Mouse (Mus musculus) limb, embryonic 14.5 days (tissue): ENCODE data around the gene Parvb. TPM values are rescaled to one million over a fixed set of nuclear protein-coding genes. Genes with fewer than 3 reads are reported as not detected.

Experiments used
- ATAC-seq: fragments of 200-750 bp; cut with Nextera tagmentation; 2 replicates; pipeline ENCODE4 v1.8.0; 2017; ENCODE audit warnings: low read depth, moderate number of reproducible peaks, moderate TSS enrichment; ENCODE audit not compliant: low FRiP score
- DNase-seq: peaks from one replicate; pipeline ENCODE4 v3.0.0-alpha.2; 2015; ENCODE audit warnings: low spot score
- H3K27ac ChIP-seq: fragments of 300-500 bp; sonication (generic); replicated peaks from 2 replicates; pipeline ENCODE4 v1.5.1; 2014; ENCODE audit warnings: low read depth, mild to moderate bottlenecking, low read length, moderate library complexity, mixed read lengths
- H3K27me3 ChIP-seq: fragments of 300-500 bp; sonication (generic); 2 replicates; pipeline ENCODE4 v1.6.1; 2014; ENCODE audit warnings: low read length, mixed read lengths; ENCODE audit not compliant: control insufficient read depth, insufficient read depth
- H3K36me3 ChIP-seq: fragments of 300-500 bp; sonication (generic); 2 replicates; pipeline ENCODE4 v1.6.1; 2014; ENCODE audit warnings: mild to moderate bottlenecking, low read length, moderate library complexity, mixed read lengths; ENCODE audit not compliant: control insufficient read depth, insufficient read depth
- H3K4me1 ChIP-seq: fragments of 300-500 bp; sonication (generic); 2 replicates; pipeline ENCODE4 v1.6.1; 2014; ENCODE audit warnings: antibody characterized with exemption, low read length, mixed read lengths; ENCODE audit not compliant: control insufficient read depth, insufficient read depth
- H3K4me2 ChIP-seq: fragments of 300-500 bp; sonication (generic); replicated peaks from 2 replicates; pipeline ENCODE4 v1.6.1; 2014; ENCODE audit warnings: low read depth, mild to moderate bottlenecking, low read length, moderate library complexity; ENCODE audit not compliant: severe bottlenecking
- H3K4me3 ChIP-seq: fragments of 300-500 bp; sonication (generic); replicated peaks from 2 replicates; pipeline ENCODE4 v1.5.1; 2014; ENCODE audit warnings: low read length
- H3K9ac ChIP-seq: fragments of 300-500 bp; sonication (generic); 2 replicates; pipeline ENCODE4 v1.6.1; 2014; ENCODE audit warnings: mild to moderate bottlenecking, low read depth, low read length, moderate library complexity; ENCODE audit not compliant: severe bottlenecking
- H3K9me3 ChIP-seq: fragments of 300-500 bp; sonication (generic); 2 replicates; pipeline ENCODE4 v1.6.1; 2016; ENCODE audit warnings: low read length; ENCODE audit not compliant: control insufficient read depth
- POLR2A ChIP-seq: fragments of 200-500 bp; IDR thresholded peaks from 2 replicates; pipeline ENCODE4 v1.8.0; 2012; ENCODE audit warnings: inconsistent platforms, mild to moderate bottlenecking, moderate library complexity, borderline replicate concordance; ENCODE audit not compliant: insufficient read depth, insufficient read length; ENCODE audit errors: extremely low read depth
- WGBS: fragments of 180-500 bp; shearing (Covaris S2); extraction: QIAGEN DNeasy Blood & Tissue Kit; methylation state at CpG from one replicate; pipeline ENCODE4 v1.1.7; 2014; 5-methylcytosine and 5-hydroxymethylcytosine counted together
- polyA plus RNA-seq, 2 experiments: library from polyadenylated mRNA; depleted of rRNA in 1 of 2; stranded (reverse) in 1 of 2; unstranded in 1 of 2; fragments of >200 nt; fragmentation: Nextera tagmentation in 1 of 2; extraction: Ambion mirVana in 1 of 2; gene quantifications; 2 replicates each; pipeline versions ENCODE4 v1.2.1 to v1.2.3; 2012 to 2014

The Parvb gene
- polyA plus RNA-seq, 2 experiments: 2.4 to 13.5 TPM

DNA sequence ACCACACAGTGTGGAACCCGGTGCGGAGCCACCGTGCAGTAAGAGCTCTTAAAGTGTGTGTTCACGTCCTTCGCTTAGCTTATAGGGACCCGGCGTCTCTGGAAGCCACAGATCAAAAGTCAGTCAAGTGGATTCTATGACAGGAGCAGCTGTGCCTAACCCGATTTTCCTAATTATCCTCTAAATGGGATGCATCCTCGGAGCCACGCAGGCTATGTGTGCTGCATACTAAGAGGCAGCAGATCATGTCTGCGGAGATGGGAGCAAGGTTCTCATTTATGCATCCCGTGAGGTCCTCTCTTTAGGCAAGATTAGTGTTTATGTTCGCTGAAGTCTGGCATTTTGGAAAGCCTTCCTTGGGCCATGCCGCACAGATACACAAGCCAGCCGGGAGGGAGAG is 4.9 kb upstream of the Parvb start:
- Histone ChIP-seq H3K4me2 (no peak overlapping the region), H3K9ac (no peak overlapping the region), H3K36me3 (no peaks in the 10 kb centered on the region), H3K27ac (no peak overlapping the region), H3K4me1 (peaks cover 16% of the 10 kb centered on the region), H3K27me3 (no peaks in the 10 kb centered on the region), H3K4me3 (no peak overlapping the region), H3K9me3 (no peaks in the 10 kb centered on the region)
- WGBS: 73% methylated on average over 15 of the region's 15 CpGs
- ATAC-seq (no peak), DNase-seq (no peak)
- no peak for TF ChIP-seq POLR2A

DNA sequence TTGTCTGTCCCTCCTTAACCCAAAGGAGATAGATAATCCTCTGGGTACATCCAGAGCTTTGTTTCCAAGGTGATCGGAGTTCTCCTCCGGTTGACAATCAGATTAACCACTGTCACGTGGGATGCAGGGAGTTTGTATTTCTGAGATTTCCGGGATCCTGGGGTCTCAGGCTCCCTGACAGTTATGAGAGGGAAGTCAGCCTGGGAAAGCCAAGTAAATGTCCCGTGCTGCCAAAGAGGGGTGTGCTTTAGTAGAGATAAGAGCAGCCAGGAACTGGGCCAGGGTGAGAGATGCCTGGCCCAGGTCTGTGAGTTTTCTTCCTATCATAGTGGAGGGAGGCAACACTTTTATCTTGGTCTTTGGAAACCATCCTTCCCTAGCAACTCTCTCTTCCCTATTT is 1.2 kb upstream of the Parvb start:
- Histone ChIP-seq H3K9ac (no peak overlapping the region; the same call in 1 of the 2 replicates), H3K36me3 (no peaks in the 10 kb centered on the region), H3K27ac (no peak overlapping the region), H3K9me3 (no peaks in the 10 kb centered on the region), H3K27me3 (no peaks in the 10 kb centered on the region), H3K4me2 (peak overlapping the region; percentile 98; the same call in 1 of the 2 replicates), H3K4me3 (no peak overlapping the region), H3K4me1 (peaks cover 18% of the 10 kb centered on the region)
- WGBS: 28% methylated on average over 5 of the region's 5 CpGs
- TF ChIP-seq POLR2A: no peak
- DNase-seq: no peak
- no peak for ATAC-seq

DNA sequence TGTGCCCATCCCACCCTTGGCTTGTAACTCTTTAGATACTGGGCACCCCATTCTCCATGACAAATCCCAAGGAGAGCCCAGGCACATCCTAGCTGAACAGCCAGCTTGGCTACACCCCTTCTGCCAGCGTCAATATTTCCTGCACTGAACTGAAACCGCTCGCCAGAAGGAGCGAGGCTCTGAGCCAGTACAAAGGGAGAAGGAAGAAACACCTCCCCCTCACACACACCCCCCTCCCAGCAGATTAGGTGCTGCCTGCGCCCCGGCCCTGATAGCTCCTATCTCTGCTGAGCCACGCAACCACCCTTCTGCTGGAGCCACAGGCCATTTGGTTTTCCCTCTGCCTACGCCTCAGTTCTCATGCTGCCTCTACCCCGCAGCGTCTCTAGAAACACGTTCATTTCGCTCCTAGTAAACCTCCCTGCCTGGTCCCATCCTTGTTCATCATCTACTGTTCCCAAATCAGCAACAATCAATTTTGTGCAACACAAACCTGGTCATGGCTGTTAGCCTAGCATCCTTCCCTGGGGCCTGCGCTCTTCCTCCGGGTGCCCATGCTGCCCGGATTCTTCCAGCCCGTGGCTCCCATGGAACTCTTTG is 630 bp upstream of the Parvb start:
- DNase-seq: no peak
- no peaks in the 10 kb centered on the region for H3K9me3 ChIP-seq
- H3K27ac ChIP-seq: no peak overlapping the region
- H3K9ac ChIP-seq: peak overlapping the region; percentile 64
- no peaks in the 10 kb centered on the region for H3K27me3 ChIP-seq
- H3K4me3 ChIP-seq: peak overlapping the region; percentile 49
- peaks cover 18% of the 10 kb centered on the region for H3K4me1 ChIP-seq
- H3K4me2 ChIP-seq: peak overlapping the region; percentile 98
- H3K36me3 ChIP-seq: no peaks in the 10 kb centered on the region
- no peak for TF ChIP-seq POLR2A
- no peak for ATAC-seq
- WGBS: 7% methylated on average over 13 of the region's 16 CpGs

DNA sequence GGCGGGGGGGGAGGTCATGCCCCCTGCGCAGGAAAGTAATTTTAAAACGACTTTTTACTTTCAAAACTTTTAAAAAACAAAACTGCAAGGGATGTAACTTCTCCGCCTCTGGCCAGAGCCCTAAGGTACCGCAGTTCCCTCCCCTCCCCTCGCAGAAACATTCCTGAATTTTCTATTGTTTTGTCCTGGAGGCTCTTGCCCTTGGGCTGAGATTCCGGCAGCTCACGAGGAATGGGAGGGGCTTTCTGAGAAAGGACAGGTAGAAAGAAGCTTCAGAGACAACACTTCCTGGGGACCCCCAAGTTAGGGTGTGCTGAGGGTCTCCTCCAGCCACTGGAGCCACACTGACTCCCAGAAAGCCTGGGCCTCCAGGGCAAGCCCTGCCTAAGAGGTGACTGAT is 766 bp downstream of the Parvb start:
- H3K9me3 ChIP-seq: no peaks in the 10 kb centered on the region
- H3K36me3 ChIP-seq: no peaks in the 10 kb centered on the region
- TF ChIP-seq POLR2A: no peak
- DNase-seq: no peak
- no peaks in the 10 kb centered on the region for H3K27me3 ChIP-seq
- peaks cover 18% of the 10 kb centered on the region for H3K4me1 ChIP-seq
- 11% methylated on average over 8 of the region's 8 CpGs for WGBS
- no peak for ATAC-seq
- no peak overlapping the region for H3K9ac ChIP-seq
- no peak overlapping the region for H3K27ac ChIP-seq
- H3K4me2 ChIP-seq: peak overlapping the region; percentile 98
- peak overlapping the region; percentile 49 for H3K4me3 ChIP-seq

DNA sequence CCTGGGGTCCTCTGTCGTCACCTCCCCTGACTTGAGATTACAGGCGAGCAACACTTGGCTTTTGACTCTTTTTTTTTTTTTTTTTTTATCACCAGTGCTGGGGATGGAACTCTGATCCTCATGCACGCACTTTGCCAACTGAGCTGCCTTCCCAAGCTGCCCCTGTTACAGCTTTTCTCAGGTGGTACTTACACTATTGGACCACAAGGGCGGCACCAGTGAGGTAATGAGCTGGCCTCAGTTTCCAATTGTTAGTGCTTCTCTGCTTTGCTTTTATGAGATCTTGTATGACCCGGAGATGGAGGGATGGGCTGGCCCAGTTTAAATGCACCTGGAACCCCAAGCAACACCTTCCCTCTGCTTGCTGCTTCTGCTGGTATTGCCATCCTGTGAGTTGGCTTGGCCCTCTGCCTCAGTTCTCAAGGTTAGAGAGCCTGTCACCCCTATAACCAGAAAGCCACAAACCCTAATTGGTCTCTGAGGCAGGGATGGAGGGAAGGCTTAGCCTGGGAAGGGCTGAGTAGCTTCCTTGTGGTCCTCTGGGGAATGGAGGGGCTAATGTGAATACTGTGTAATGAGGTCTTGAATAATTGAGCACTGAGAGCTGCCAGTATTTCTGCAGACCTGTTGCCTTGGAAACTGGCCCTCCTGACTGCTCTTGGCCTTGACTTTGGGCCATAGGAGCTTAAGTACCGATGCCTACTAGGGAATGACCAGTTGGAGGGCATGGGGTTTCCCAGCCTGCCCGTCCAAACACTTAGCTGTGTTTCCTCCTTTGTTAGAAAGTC is 3.1 kb downstream of the Parvb start:
- no peak overlapping the region for H3K9ac ChIP-seq
- H3K4me3 ChIP-seq: no peak overlapping the region
- H3K27ac ChIP-seq: no peak overlapping the region
- WGBS: 81% methylated on average over 7 of the region's 7 CpGs
- no peak for TF ChIP-seq POLR2A
- H3K9me3 ChIP-seq: no peaks in the 10 kb centered on the region
- ATAC-seq (no peak), DNase-seq (no peak)
- H3K4me1 ChIP-seq: peaks cover 27% of the 10 kb centered on the region
- H3K4me2 ChIP-seq: no peak overlapping the region
- H3K27me3 ChIP-seq: no peaks in the 10 kb centered on the region
- H3K36me3 ChIP-seq: no peaks in the 10 kb centered on the region

DNA sequence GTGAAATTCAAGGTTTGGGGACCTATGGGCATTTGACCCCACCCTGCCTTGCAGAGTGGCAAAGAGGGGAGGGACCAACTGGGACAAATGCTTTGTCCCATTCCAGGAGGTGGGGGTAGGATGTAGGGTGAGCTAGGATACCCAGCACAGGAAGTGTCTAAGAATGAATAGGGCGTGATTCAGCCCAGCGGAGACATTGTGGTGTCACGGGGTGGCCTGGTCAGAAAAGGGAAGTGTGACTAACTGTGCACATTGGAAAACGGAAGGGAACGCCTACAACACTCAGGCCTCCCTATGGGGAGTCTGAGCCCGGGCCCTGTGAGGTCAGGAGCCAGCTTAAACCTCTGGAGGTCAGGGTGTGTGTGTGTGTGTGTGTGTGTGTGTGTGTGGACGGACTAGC is 3.8 kb downstream of the Parvb start:
- no peak for DNase-seq
- Histone ChIP-seq H3K27me3 (no peaks in the 10 kb centered on the region), H3K4me1 (peaks cover 25% of the 10 kb centered on the region), H3K36me3 (no peaks in the 10 kb centered on the region), H3K9ac (no peak overlapping the region), H3K9me3 (no peaks in the 10 kb centered on the region), H3K4me3 (no peak overlapping the region), H3K27ac (no peak overlapping the region), H3K4me2 (no peak overlapping the region)
- TF ChIP-seq POLR2A: no peak
- 86% methylated on average over 7 of the region's 7 CpGs for WGBS
- ATAC-seq: no peak
